Mouse (Mus musculus) lung, embryonic 14.5 days (tissue): Measurements from ENCODE around the gene Dnajc5. TPM values are rescaled to one million over a fixed set of nuclear protein-coding genes. Genes with fewer than 3 reads are reported as not detected.
A peak's percentile ranks its signal among the peaks of the same experiment; 100 is the strongest.

Experiments
- ATAC-seq: fragments of 200-750 bp; cut with Nextera tagmentation; 2 replicates; pipeline ENCODE4 v1.8.0; 2017; ENCODE audit warnings: mild to moderate bottlenecking, moderate TSS enrichment, moderate library complexity; ENCODE audit not compliant: insufficient read depth
- DNase-seq: peaks from one replicate; pipeline ENCODE4 v3.0.0-alpha.2; 2015
- H3K27ac ChIP-seq: fragments of 300-500 bp; sonication (generic); 2 replicates; pipeline ENCODE4 v1.5.1; 2014; ENCODE audit warnings: low read depth, mild to moderate bottlenecking, moderate library complexity
- H3K27me3 ChIP-seq: fragments of 300-500 bp; sonication (generic); 2 replicates; pipeline ENCODE4 v1.6.1; 2014; ENCODE audit warnings: low read length, control low read depth; ENCODE audit not compliant: insufficient read depth
- H3K36me3 ChIP-seq: fragments of 300-500 bp; sonication (generic); 2 replicates; pipeline ENCODE4 v1.6.1; 2014; ENCODE audit warnings: control low read depth; ENCODE audit not compliant: insufficient read depth
- H3K4me1 ChIP-seq: fragments of 300-500 bp; sonication (generic); 2 replicates; pipeline ENCODE4 v1.6.1; 2014; ENCODE audit warnings: antibody characterized with exemption, control low read depth; ENCODE audit not compliant: insufficient read depth
- H3K4me2 ChIP-seq: fragments of 300-500 bp; sonication (generic); 2 replicates; pipeline ENCODE4 v1.6.1; 2014; ENCODE audit warnings: mild to moderate bottlenecking
- H3K4me3 ChIP-seq: fragments of 300-500 bp; sonication (generic); 2 replicates; pipeline ENCODE4 v1.5.1; 2014; ENCODE audit warnings: low read depth, low read length
- H3K9ac ChIP-seq: fragments of 300-500 bp; sonication (generic); 2 replicates; pipeline ENCODE4 v1.6.1; 2014
- H3K9me3 ChIP-seq: fragments of 300-500 bp; sonication (generic); 2 replicates; pipeline ENCODE4 v1.6.1; 2016; ENCODE audit warnings: low read depth, low read length, control low read depth
- CTCF ChIP-seq: IDR thresholded peaks from 2 replicates; pipeline ENCODE4 v1.5.1; 2016; ENCODE audit warnings: antibody characterized with exemption, low read depth
- WGBS: fragments of 180-500 bp; shearing (Covaris S2); extraction: QIAGEN DNeasy Blood & Tissue Kit; methylation state at CpG from one replicate; pipeline ENCODE4 v1.1.7; 2014; 5-methylcytosine and 5-hydroxymethylcytosine counted together
- polyA plus RNA-seq: library from polyadenylated mRNA; unstranded; fragments of >200 nt; fragmentation: Nextera tagmentation; extraction: Ambion mirVana; gene quantifications from 2 replicates; pipeline ENCODE4 v1.2.1, GENCODE M21; 2014

Gene Dnajc5
- polyA plus RNA-seq, 1 experiment from 2014 or later: 81.3 TPM

GRCm38 (mm10) chr2:181567338-181567737 is 47.1 kb downstream of the Dnajc5 start:
- H3K4me1 ChIP-seq: no peaks in the 10 kb centered on the region
- no peaks in the 10 kb centered on the region for H3K27me3 ChIP-seq
- TF ChIP-seq CTCF: no peak
- DNase-seq: no peak
- no peak overlapping the region for H3K9ac ChIP-seq
- no peaks in the 10 kb centered on the region for H3K9me3 ChIP-seq
- peaks cover under 1% of the 10 kb centered on the region; the same call in 1 of the 2 replicates for H3K36me3 ChIP-seq
- no peak overlapping the region for H3K27ac ChIP-seq
- H3K4me2 ChIP-seq: no peak overlapping the region
- whole genome bisulfite sequencing: 85% methylated on average over 3 of the region's 3 CpGs
- no peak for ATAC-seq
- no peak overlapping the region for H3K4me3 ChIP-seq

- peak; percentile 67 for TF ChIP-seq CTCF
- 0 out of 2 replicates have a peak, but pooled peaks have one; percentile 17 for ATAC-seq
- no peaks in the 10 kb centered on the region for H3K4me1 ChIP-seq
- no peak overlapping the region for H3K27ac ChIP-seq
- WGBS: 68% methylated on average over 7 of the region's 7 CpGs
- H3K27me3 ChIP-seq: no peaks in the 10 kb centered on the region
- H3K4me2 ChIP-seq: no peak overlapping the region
- H3K9ac ChIP-seq: no peak overlapping the region
- H3K36me3 ChIP-seq: peaks cover 10% of the 10 kb centered on the region; the same call in 1 of the 2 replicates
- H3K4me3 ChIP-seq: no peak overlapping the region
- DNase-seq: peak; percentile 74
- no peaks in the 10 kb centered on the region for H3K9me3 ChIP-seq
Measured at GRCm38 (mm10) chr2:181568272-181569008, 48.2 kb downstream of the Dnajc5 start.

- Histone ChIP-seq H3K36me3 (peaks cover 19% of the 10 kb centered on the region; the same call in 1 of the 2 replicates), H3K9me3 (no peaks in the 10 kb centered on the region), H3K27ac (no peak overlapping the region), H3K4me3 (no peak overlapping the region), H3K9ac (no peak overlapping the region), H3K4me2 (no peak overlapping the region), H3K27me3 (no peaks in the 10 kb centered on the region), H3K4me1 (no peaks in the 10 kb centered on the region)
- WGBS: 93% methylated on average over 10 of the region's 10 CpGs
- DNase-seq (no peak), ATAC-seq (no peak)
- TF ChIP-seq CTCF: no peak
Measured at GRCm38 (mm10) chr2:181569856-181570255, 49.6 kb downstream of the Dnajc5 start.

GRCm38 (mm10) chr2:181570375-181570774 is 50.1 kb downstream of the Dnajc5 start:
- Histone ChIP-seq H3K9ac (no peak overlapping the region), H3K36me3 (peaks cover 19% of the 10 kb centered on the region; the same call in 1 of the 2 replicates), H3K4me1 (no peaks in the 10 kb centered on the region), H3K27ac (no peak overlapping the region), H3K4me2 (no peak overlapping the region), H3K9me3 (no peaks in the 10 kb centered on the region), H3K27me3 (no peaks in the 10 kb centered on the region), H3K4me3 (no peak overlapping the region)
- ATAC-seq (no peak), DNase-seq (no peak)
- no peak for TF ChIP-seq CTCF
- WGBS: 81% methylated on average over 8 of the region's 8 CpGs

- 60% methylated on average over 6 of the region's 6 CpGs for WGBS
- Histone ChIP-seq H3K27me3 (no peaks in the 10 kb centered on the region), H3K27ac (no peak overlapping the region), H3K9me3 (no peaks in the 10 kb centered on the region), H3K36me3 (peaks cover 19% of the 10 kb centered on the region; the same call in 1 of the 2 replicates), H3K4me1 (no peaks in the 10 kb centered on the region), H3K9ac (no peak overlapping the region), H3K4me2 (no peak overlapping the region), H3K4me3 (no peak overlapping the region)
- ATAC-seq (no peak), DNase-seq (no peak)
- no peak for TF ChIP-seq CTCF
Measured at GRCm38 (mm10) chr2:181570921-181571595, 50.8 kb downstream of the Dnajc5 start.

- no peak for DNase-seq
- H3K27me3 ChIP-seq: no peaks in the 10 kb centered on the region
- no peaks in the 10 kb centered on the region for H3K9me3 ChIP-seq
- WGBS: 89% methylated on average over 11 of the region's 11 CpGs
- no peak for TF ChIP-seq CTCF
- no peak overlapping the region for H3K4me2 ChIP-seq
- H3K9ac ChIP-seq: no peak overlapping the region
- no peak for ATAC-seq
- H3K4me1 ChIP-seq: no peaks in the 10 kb centered on the region
- H3K27ac ChIP-seq: no peak overlapping the region
- H3K4me3 ChIP-seq: no peak overlapping the region
- peaks cover 19% of the 10 kb centered on the region; the same call in 1 of the 2 replicates for H3K36me3 ChIP-seq
Measured at GRCm38 (mm10) chr2:181571941-181572670, 51.8 kb downstream of the Dnajc5 start.
